Mouse (Mus musculus) midbrain, embryonic 11.5 days (tissue): ENCODE data around the gene Mylk4. TPM values are rescaled to one million over a fixed set of nuclear protein-coding genes. Genes with fewer than 3 reads are reported as not detected.

Source experiments
- ATAC-seq: fragments of 200-750 bp; cut with Nextera tagmentation; 2 replicates; pipeline ENCODE4 v1.8.0; 2017; ENCODE audit warnings: moderate TSS enrichment, moderate library complexity; ENCODE audit not compliant: low FRiP score
- DNase-seq: peaks from one replicate; pipeline ENCODE4 v3.0.0; 2015; ENCODE audit warnings: low spot score; ENCODE audit errors: missing footprints
- H3K27ac ChIP-seq: fragments of 300-500 bp; sonication (generic); 2 replicates; pipeline ENCODE4 v1.5.1; 2014; ENCODE audit warnings: low read depth, low read length
- H3K27me3 ChIP-seq: fragments of 300-500 bp; sonication (generic); 2 replicates; pipeline ENCODE4 v1.6.1; 2014; ENCODE audit warnings: mild to moderate bottlenecking, low read length, moderate library complexity, mixed read lengths; ENCODE audit not compliant: control insufficient read depth, insufficient read depth
- H3K36me3 ChIP-seq: fragments of 300-500 bp; sonication (generic); 2 replicates; pipeline ENCODE4 v1.6.1; 2014; ENCODE audit warnings: mild to moderate bottlenecking, low read length, moderate library complexity, mixed read lengths; ENCODE audit not compliant: control insufficient read depth, insufficient read depth
- H3K4me1 ChIP-seq: fragments of 300-500 bp; sonication (generic); 2 replicates; pipeline ENCODE4 v1.6.1; 2014; ENCODE audit warnings: low read length; ENCODE audit not compliant: control insufficient read depth, insufficient read depth
- H3K4me2 ChIP-seq: fragments of 300-500 bp; sonication (generic); 2 replicates; pipeline ENCODE4 v1.6.1; 2014; ENCODE audit warnings: mild to moderate bottlenecking, moderate library complexity
- H3K4me3 ChIP-seq: fragments of 300-500 bp; sonication (generic); 2 replicates; pipeline ENCODE4 v1.5.1; 2014; ENCODE audit warnings: low read depth, low read length
- H3K9ac ChIP-seq: fragments of 300-500 bp; sonication (generic); 2 replicates; pipeline ENCODE4 v1.6.1; 2014; ENCODE audit warnings: low read length
- H3K9me3 ChIP-seq: fragments of 300-500 bp; sonication (generic); 2 replicates; pipeline ENCODE4 v1.6.1; 2016; ENCODE audit warnings: low read length; ENCODE audit not compliant: control insufficient read depth
- WGBS: fragments of 180-500 bp; shearing (Covaris S2); extraction: QIAGEN DNeasy Blood & Tissue Kit; methylation state at CpG from one replicate; pipeline ENCODE4 v1.1.7; 2014; 5-methylcytosine and 5-hydroxymethylcytosine counted together
- polyA plus RNA-seq: library from polyadenylated mRNA; unstranded; fragments of >200 nt; fragmentation: Nextera tagmentation; extraction: Ambion mirVana; gene quantifications from 2 replicates; pipeline ENCODE4 v1.2.1, GENCODE M21; 2014

Mylk4 gene
- polyA plus RNA-seq, 1 experiment from 2014 or later = not detected

GRCm38 (mm10) chr13:32802259-32803081 is 18.7 kb upstream of the Mylk4 start, which contains the start of gene D930007J09Rik:
D930007J09Rik (minus strand) TSS chr13:32802849.
- under 1% methylated on average over 94 of the region's 95 CpGs for WGBS
- ATAC-seq (peak; percentile 33), DNase-seq (peak; percentile 96)
- Histone ChIP-seq H3K9ac (peak within 1 kb of the TSS; percentile 82), H3K4me3 (peak within 1 kb of the TSS; percentile 74), H3K4me2 (peak within 1 kb of the TSS; percentile 89), H3K4me1 (peaks cover 16% of the 10 kb centered on the region), H3K27me3 (no peaks in the 10 kb centered on the region), H3K36me3 (peaks cover 2% of the 10 kb centered on the region; the same call in 1 of the 2 replicates), H3K27ac (peak within 1 kb of the TSS; percentile 48), H3K9me3 (no peaks in the 10 kb centered on the region)

- H3K4me3 ChIP-seq = peak within 1 kb of the TSS; percentile 74
- DNase-seq (peak; percentile 99), ATAC-seq (peak; percentile 98)
- peaks cover under 1% of the 10 kb centered on the region; the same call in 1 of the 2 replicates for H3K36me3 ChIP-seq
- peak within 1 kb of the TSS; percentile 48 for H3K27ac ChIP-seq
- no peaks in the 10 kb centered on the region for H3K9me3 ChIP-seq
- peak within 1 kb of the TSS; percentile 89 for H3K4me2 ChIP-seq
- WGBS = under 1% methylated on average over 50 of the region's 51 CpGs
- H3K9ac ChIP-seq = peak within 1 kb of the TSS; percentile 82
- no peaks in the 10 kb centered on the region for H3K27me3 ChIP-seq
- H3K4me1 ChIP-seq = peaks cover 16% of the 10 kb centered on the region
Measured at GRCm38 (mm10) chr13:32801693-32802221, 18.0 kb upstream of the Mylk4 start, which contains the start of gene Wrnip1. Wrnip1 (plus strand) TSS chr13:32802038.

- H3K4me3 ChIP-seq = no peak overlapping the region
- no peaks in the 10 kb centered on the region for H3K27me3 ChIP-seq
- peaks cover 16% of the 10 kb centered on the region for H3K4me1 ChIP-seq
- H3K4me2 ChIP-seq = peak overlapping the region; percentile 53
- H3K9me3 ChIP-seq = no peaks in the 10 kb centered on the region
- ATAC-seq (no peak), DNase-seq (no peak)
- H3K36me3 ChIP-seq = no peaks in the 10 kb centered on the region
- no peak overlapping the region for H3K9ac ChIP-seq
- no peak overlapping the region for H3K27ac ChIP-seq
Measured at GRCm38 (mm10) chr13:32800859-32801258, 17.1 kb upstream of the Mylk4 start.

GRCm38 (mm10) chr13:32799131-32799530 is 15.4 kb upstream of the Mylk4 start:
- no peak for DNase-seq
- Histone ChIP-seq H3K9me3 (no peaks in the 10 kb centered on the region), H3K27ac (no peak overlapping the region), H3K4me1 (peaks cover 11% of the 10 kb centered on the region), H3K9ac (no peak overlapping the region), H3K27me3 (no peaks in the 10 kb centered on the region), H3K4me2 (no peak overlapping the region), H3K36me3 (no peaks in the 10 kb centered on the region), H3K4me3 (no peak overlapping the region)
- no peak for ATAC-seq
- 71% methylated on average over 2 of the region's 2 CpGs for WGBS

GRCm38 (mm10) chr13:32797085-32797484 is 13.3 kb upstream of the Mylk4 start:
- Histone ChIP-seq H3K4me1 (no peaks in the 10 kb centered on the region), H3K4me3 (no peak overlapping the region), H3K27ac (no peak overlapping the region), H3K36me3 (no peaks in the 10 kb centered on the region), H3K27me3 (no peaks in the 10 kb centered on the region), H3K9me3 (no peaks in the 10 kb centered on the region), H3K9ac (no peak overlapping the region), H3K4me2 (no peak overlapping the region)
- 76% methylated on average over 1 of the region's 1 CpGs for WGBS
- ATAC-seq = no peak
- no peak for DNase-seq

GRCm38 (mm10) chr13:32795166-32795565 is 11.4 kb upstream of the Mylk4 start:
- H3K4me1 ChIP-seq = no peaks in the 10 kb centered on the region
- no peaks in the 10 kb centered on the region for H3K36me3 ChIP-seq
- ATAC-seq (no peak), DNase-seq (no peak)
- 85% methylated on average over 5 of the region's 5 CpGs for WGBS
- no peaks in the 10 kb centered on the region for H3K9me3 ChIP-seq
- no peak overlapping the region for H3K4me2 ChIP-seq
- no peaks in the 10 kb centered on the region for H3K27me3 ChIP-seq
- no peak overlapping the region for H3K4me3 ChIP-seq
- no peak overlapping the region for H3K27ac ChIP-seq
- H3K9ac ChIP-seq = no peak overlapping the region

- Histone ChIP-seq H3K36me3 (no peaks in the 10 kb centered on the region), H3K4me3 (no peak overlapping the region), H3K27ac (no peak overlapping the region), H3K4me1 (no peaks in the 10 kb centered on the region), H3K27me3 (no peaks in the 10 kb centered on the region), H3K4me2 (no peak overlapping the region), H3K9me3 (no peaks in the 10 kb centered on the region), H3K9ac (no peak overlapping the region)
- 70% methylated on average over 2 of the region's 2 CpGs for WGBS
- DNase-seq (no peak), ATAC-seq (no peak)
Measured at GRCm38 (mm10) chr13:32794619-32795018, 10.9 kb upstream of the Mylk4 start.

GRCm38 (mm10) chr13:32789781-32790180 is 6.0 kb upstream of the Mylk4 start:
- ATAC-seq = no peak
- no peak overlapping the region for H3K9ac ChIP-seq
- H3K4me2 ChIP-seq = no peak overlapping the region
- no peaks in the 10 kb centered on the region for H3K9me3 ChIP-seq
- WGBS = 79% methylated on average over 4 of the region's 4 CpGs
- DNase-seq = no peak
- H3K27me3 ChIP-seq = no peaks in the 10 kb centered on the region
- H3K27ac ChIP-seq = no peak overlapping the region
- no peaks in the 10 kb centered on the region for H3K4me1 ChIP-seq
- no peak overlapping the region for H3K4me3 ChIP-seq
- no peaks in the 10 kb centered on the region for H3K36me3 ChIP-seq

- 82% methylated on average over 2 of the region's 2 CpGs for WGBS
- no peaks in the 10 kb centered on the region for H3K36me3 ChIP-seq
Measured at GRCm38 (mm10) chr13:32787584-32787983, 3.8 kb upstream of the Mylk4 start.

More at GRCm38 (mm10) chr13:32787584-32787983, 3.8 kb upstream of the Mylk4 start:
- Histone ChIP-seq H3K27ac (no peak overlapping the region), H3K9me3 (no peaks in the 10 kb centered on the region), H3K4me3 (no peak overlapping the region), H3K4me1 (no peaks in the 10 kb centered on the region), H3K4me2 (no peak overlapping the region), H3K27me3 (no peaks in the 10 kb centered on the region), H3K9ac (no peak overlapping the region)
- DNase-seq = no peak
- no peak for ATAC-seq
